Mouse (Mus musculus) gastrocnemius, postnatal 36 days (tissue): ENCODE measurements at regions not wholly inside any gene's neighbourhood (a gene's known extent, or its start where the extent isn't known, plus 50 kb on each side); places are given as distances from the start of the nearest gene placed in this dataset.

ENCODE experiments used
- DNase-seq, 2 experiments: peaks; one replicate each; pipeline ENCODE4 v3.0.0; 2022
- intact Hi-C: fragments of 180-260 bp; cut with DNase I; formaldehyde crosslinking; loops from one replicate; pipeline ENCODE4 v1.15.1; 2025

- no peak for DNase-seq
- intact Hi-C loops, result no loop called here
Measured at GRCm38 (mm10) chr12:118659240-118660120, 186.6 kb upstream of the Sp8 start.

GRCm38 (mm10) chr12:118650483-118651160 lies 195.5 kb upstream of the Sp8 start:
- intact Hi-C loops, result no loop called here
- DNase-seq, result no peak

- intact Hi-C loops, result no loop called here
- DNase-seq, result no peak
Measured at GRCm38 (mm10) chr12:118649323-118649973, 196.7 kb upstream of the Sp8 start.

- intact Hi-C loops, result no loop called here
- DNase-seq, result no peak
Measured at GRCm38 (mm10) chr12:118648673-118649072, 197.5 kb upstream of the Sp8 start.

- no peak for DNase-seq
- intact Hi-C loops, result no loop called here
Measured at GRCm38 (mm10) chr12:118647270-118648042, 198.7 kb upstream of the Sp8 start.

DNA sequence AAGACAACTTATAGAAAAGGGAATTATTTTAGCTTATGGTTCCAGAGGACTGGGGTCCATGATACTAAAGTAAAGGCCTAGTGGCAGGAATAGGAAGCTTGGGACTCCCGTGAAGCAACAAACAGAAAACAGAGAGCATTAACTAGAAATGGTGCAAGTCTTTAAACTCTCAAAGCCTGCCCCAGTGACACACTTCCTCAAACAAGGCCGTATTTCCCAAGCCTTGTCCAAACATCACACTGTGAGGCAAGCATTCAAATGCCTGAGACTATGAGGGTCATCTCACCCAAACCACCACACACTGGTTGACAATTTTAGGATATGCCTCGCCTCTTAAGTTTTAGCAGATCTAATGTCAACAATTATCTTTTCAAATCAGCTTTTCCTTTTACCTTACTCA lies 205.2 kb upstream of the Sp8 start:
- DNase-seq, result no peak
- intact Hi-C loops, result no loop called here

- intact Hi-C loops, result no loop called here
- no peak for DNase-seq
Measured at GRCm38 (mm10) chr12:118637214-118637613, 208.9 kb upstream of the Sp8 start.

DNA sequence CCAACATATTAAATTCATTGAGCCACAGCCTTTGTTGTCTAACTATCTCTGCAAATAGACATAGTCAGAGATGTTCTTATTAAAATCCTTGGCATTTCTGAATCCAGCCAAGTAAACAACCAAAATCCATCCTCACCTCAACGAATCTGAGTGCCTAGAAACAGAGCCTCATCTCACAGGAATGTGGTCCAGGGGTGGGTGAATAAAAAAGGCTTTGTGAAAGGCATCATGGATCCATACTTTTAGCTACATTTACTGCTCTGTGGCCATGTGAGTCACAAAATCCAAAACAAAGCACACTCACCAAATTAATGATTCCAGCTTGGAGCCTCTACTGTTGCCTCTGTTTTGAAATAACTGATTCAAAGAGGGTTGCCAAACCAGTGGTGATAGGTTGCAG lies 210.7 kb upstream of the Sp8 start:
- intact Hi-C loops, result no loop called here
- no peak for DNase-seq

DNA sequence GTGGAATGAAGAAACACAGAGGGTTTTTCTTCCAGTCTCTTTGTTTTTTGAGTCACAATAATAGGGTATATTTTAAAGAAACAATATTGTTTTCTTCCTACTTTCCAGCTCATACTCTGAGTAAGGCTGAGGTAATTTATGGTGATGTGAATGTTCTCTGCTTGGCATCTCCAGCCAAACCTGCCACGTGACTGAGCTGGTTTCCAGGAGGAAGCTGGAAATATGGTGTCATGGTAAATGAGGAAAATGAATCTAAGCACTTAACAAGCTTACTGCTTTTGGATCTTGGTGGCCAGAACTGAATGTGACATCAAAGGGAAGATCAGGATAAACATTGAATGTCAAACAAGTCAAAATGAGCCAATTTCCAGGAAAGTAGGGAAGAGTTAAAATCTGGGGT lies 215.8 kb upstream of the Sp8 start:
- no peak for DNase-seq
- intact Hi-C loops, result no loop called here

DNA sequence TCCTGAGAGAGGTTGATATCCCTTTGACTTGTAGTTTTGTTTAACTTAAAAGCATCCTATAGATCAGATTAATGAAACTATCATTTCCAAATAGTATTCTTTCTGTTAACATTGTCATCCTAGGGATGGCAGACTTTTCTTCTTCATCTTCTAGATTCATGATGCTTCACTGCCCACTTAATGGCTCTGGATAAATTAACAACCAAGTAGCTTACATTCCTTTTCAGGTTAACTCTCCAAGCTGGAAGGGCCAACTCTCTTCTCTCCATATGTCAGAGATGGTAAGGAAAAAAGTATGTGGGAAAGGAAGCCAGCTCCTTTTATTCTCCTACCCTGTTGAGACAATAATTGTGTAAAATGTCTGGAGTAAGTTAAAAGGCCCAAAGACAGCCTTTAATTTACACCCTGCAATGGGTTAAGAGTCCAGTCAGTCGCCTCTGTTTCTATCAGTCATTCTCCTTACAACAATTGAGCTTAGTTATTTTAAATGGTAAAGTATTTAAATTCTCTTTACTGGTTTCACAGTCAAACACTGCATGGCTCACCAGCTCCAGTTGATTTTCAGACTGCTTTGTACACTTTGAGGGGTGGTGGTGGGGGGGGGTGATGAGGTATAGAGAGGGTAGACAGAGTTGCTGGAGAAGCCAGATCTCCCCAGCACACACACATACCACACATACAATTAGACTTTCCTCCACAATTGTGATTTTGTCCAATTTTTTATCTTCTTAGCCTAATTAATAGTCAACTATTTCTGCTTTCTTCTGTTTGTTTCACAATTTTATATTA lies 224.2 kb upstream of the Sp8 start:
- no peak for DNase-seq
- intact Hi-C loops, result no loop called here

- intact Hi-C loops, result no loop called here
Measured at GRCm38 (mm10) chr12:118620847-118621636, 225.1 kb upstream of the Sp8 start.

DNA sequence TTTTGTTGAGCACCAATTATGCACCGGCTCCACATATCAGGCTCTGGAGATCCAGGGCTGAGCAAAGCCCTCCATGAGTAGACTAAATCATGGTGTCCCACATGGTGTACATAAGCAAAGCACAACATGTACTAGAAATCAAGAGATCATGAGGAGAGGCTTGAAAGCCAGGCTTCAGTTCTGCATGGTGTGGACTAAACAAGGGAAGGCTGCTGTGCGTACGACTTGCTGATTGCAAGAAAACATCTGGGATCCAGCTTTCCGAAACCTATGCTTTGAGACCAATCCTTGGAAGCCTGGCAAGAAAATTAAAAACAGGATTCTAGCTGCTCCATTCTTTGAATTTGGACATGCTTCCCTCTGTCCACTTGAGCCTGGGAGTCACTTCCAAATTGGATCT lies 249.1 kb upstream of the Sp8 start:
- no peak for DNase-seq
- intact Hi-C loops, result no loop called here

More at GRCm38 (mm10) chr12:118620847-118621636, 225.1 kb upstream of the Sp8 start:
- no peak for DNase-seq

- intact Hi-C loops, result no loop called here
Measured at GRCm38 (mm10) chr12:118594781-118595574, 251.2 kb upstream of the Sp8 start.

GRCm38 (mm10) chr12:118583829-118584628 lies 262.1 kb upstream of the Sp8 start:
- intact Hi-C loops, result no loop called here
- DNase-seq, result no peak

More at GRCm38 (mm10) chr12:118594781-118595574, 251.2 kb upstream of the Sp8 start:
- no peak for DNase-seq

DNA sequence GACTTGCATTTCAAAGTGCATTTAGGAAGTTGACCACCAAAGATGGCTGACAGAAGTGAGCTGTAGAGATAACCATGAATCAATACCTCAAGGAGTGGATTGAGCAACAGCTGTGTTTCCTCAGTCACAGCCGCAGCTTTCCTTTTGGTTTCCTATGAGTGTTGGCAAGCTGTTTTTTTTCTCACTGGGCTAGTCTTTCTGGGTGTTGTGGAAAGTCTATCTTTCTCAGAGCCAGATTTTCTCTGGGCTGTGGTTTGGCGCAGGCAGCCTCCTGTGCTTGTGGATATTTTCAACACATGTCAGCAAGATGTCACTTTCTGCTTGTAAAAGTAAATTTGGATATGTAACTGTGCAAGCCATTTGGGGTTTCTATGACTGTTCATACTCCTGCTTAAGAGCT lies 268.6 kb upstream of the Sp4 start:
- intact Hi-C loops, result no loop called here
- no peak for DNase-seq

- DNase-seq, result no peak
- intact Hi-C loops, result no loop called here
Measured at GRCm38 (mm10) chr12:118566681-118567080, 265.4 kb upstream of the Sp4 start.

DNA sequence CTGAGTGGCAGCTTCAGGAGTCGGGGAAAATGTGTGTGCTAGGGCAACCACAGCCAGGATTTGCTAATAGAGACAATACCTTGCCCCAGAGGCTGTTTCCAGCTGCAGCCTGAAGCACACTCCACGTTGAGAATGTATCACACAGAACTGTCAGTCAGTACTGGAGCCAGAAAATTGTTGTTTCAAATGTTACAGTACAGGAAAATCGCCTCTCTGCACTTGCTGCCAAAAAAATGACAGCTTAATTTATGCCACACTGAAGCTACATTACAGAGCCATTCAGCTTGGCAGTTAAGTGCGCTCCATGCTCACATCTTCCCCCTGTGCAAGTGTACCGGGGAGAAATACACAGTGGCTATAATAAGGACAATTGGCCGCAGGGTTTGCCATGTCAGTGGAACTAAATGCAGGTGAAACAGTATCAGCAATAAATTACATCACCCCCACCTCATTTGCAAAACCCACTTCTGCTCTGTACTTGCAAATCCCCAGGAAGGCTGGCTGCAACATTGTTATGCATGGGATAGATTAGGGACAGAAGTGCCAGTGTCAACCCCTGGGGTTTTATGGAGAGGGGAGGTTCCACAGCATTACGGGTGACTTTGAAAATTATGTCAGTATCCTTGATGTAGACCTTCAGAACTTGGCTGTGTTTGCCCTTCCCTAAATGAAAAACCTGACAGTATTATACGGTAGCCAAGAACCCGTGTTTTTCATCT lies 263.3 kb upstream of the Sp4 start:
- no peak for DNase-seq
- intact Hi-C loops, result no loop called here
